Mouse (Mus musculus) embryonic facial prominence, embryonic 10.5 days (tissue): ENCODE data around the gene Trim30b. TPM values are rescaled to one million over a fixed set of nuclear protein-coding genes. Genes with fewer than 3 reads are reported as not detected.
"Not testable (repeated sequence)": the region's sequence is repeated elsewhere in the genome, so short reads cannot be mapped to it uniquely, and the experiment has no call there.

Source experiments
- DNase-seq: peaks from one replicate; pipeline ENCODE4 v3.0.0-alpha.2; 2017; ENCODE audit warnings: low spot score
- H3K27ac ChIP-seq: fragments of 300-500 bp; sonication (generic); replicated peaks from 2 replicates; pipeline ENCODE4 v1.5.1; 2016; ENCODE audit warnings: mild to moderate bottlenecking
- H3K27me3 ChIP-seq: fragments of 300-500 bp; sonication (generic); replicated peaks from 2 replicates; pipeline ENCODE4 v1.6.1; 2016; ENCODE audit warnings: low read depth, mild to moderate bottlenecking; ENCODE audit not compliant: poor library complexity, severe bottlenecking
- H3K36me3 ChIP-seq: fragments of 300-500 bp; sonication (generic); replicated peaks from 2 replicates; pipeline ENCODE4 v1.6.1; 2016; ENCODE audit warnings: mild to moderate bottlenecking, moderate library complexity
- H3K4me1 ChIP-seq: fragments of 300-500 bp; sonication (generic); 2 replicates; pipeline ENCODE4 v1.6.1; 2016
- H3K4me3 ChIP-seq: fragments of 300-500 bp; sonication (generic); 2 replicates; pipeline ENCODE4 v1.5.1; 2016; ENCODE audit warnings: mild to moderate bottlenecking, moderate library complexity
- H3K9me3 ChIP-seq: fragments of 300-500 bp; sonication (generic); 2 replicates; pipeline ENCODE4 v1.6.1; 2016; ENCODE audit warnings: mild to moderate bottlenecking
- WGBS: fragments of 180-500 bp; shearing (Covaris S2); methylation state at CpG from one replicate; pipeline ENCODE4 v1.1.7; 2016; 5-methylcytosine and 5-hydroxymethylcytosine counted together
- polyA plus RNA-seq: library from polyadenylated mRNA; unstranded; fragments of >200 nt; fragmentation: Nextera tagmentation; extraction: Ambion mirVana; gene quantifications from 2 replicates; pipeline ENCODE4 v1.2.1, GENCODE M21; 2016

Gene Trim30b
- not detected in 2 replicates for polyA plus RNA-seq

DNA sequence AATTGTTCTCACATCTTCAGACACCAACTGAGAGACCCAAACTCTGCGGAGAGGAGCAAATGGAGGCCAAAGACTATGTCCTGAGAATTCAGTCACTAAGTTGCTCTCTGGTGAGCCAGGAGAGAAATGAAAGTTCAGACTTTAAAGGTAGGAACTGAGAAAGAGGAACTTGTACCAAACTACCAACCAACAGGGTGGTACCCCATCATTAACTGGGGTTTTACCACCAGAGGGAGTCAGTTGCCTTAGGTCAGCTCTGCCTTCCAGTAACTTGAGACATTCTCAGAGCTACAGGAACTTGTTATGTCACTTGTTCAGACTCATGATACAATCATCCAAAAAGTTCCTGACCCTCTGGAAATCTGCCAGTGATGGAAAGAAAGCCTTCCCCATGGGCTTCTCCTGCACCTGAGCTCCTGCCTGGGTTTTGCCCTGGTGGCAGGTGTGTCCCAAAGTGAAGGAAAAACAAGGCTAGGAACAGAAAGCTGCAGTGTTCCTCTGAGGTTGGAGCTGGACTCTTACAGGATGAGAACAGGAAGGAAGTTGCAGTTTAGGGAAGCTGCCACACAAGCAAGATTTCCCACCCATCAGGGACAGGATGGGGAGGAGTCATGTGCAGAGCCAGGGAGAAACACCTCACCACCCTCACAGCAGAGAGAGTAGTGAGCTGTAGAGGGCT is at the start of gene Trim30b:
Gene Trim30b, minus strand, starts transcription at position 149 of the 679 bp plus-strand sequence.
- Histone ChIP-seq H3K27ac (no peak within 1 kb of the TSS), H3K27me3 (no peaks in the 10 kb centered on the region), H3K36me3 (no peaks in the 10 kb centered on the region), H3K4me3 (no peak within 1 kb of the TSS), H3K9me3 (no peaks in the 10 kb centered on the region), H3K4me1 (no peaks in the 10 kb centered on the region)
- no peak for DNase-seq
- WGBS = 71% methylated on average over 1 of the region's 1 CpGs

- no peaks in the 10 kb centered on the region for H3K27me3 ChIP-seq
- H3K9me3 ChIP-seq = no peaks in the 10 kb centered on the region
- no peaks in the 10 kb centered on the region for H3K36me3 ChIP-seq
- H3K4me3 ChIP-seq = no peak overlapping the region
- WGBS = 93% methylated on average over 3 of the region's 3 CpGs
- no peaks in the 10 kb centered on the region for H3K4me1 ChIP-seq
- no peak for DNase-seq
- no peak overlapping the region for H3K27ac ChIP-seq
These were observed 34.8 kb upstream of the Trim30b start for GRCm38 (mm10) chr7:104404460-104404950.

DNA sequence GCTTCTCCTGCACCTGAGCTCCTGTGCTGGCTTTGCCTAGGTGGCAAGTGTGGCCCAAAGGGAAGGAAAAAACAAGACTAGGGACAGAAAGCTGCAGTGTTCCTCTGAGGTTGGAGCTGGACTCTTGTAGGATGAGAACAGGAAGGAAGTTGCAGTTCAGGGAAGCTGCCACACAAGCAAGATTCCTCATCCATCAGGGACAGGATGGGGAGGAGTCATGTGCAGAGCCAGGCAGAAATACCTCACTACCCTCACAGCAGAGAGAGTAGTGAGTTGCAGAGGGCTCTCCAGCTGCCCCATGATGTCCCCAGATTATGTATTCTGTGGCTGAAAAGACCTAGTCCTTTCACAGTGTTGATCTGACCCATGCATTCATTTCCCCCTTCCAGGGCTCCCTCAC is 31.5 kb upstream of the Trim30b start:
- Histone ChIP-seq H3K4me1 (no peaks in the 10 kb centered on the region), H3K4me3 (no peak overlapping the region), H3K9me3 (no peaks in the 10 kb centered on the region), H3K36me3 (no peaks in the 10 kb centered on the region), H3K27me3 (no peaks in the 10 kb centered on the region), H3K27ac (no peak overlapping the region)
- DNase-seq = no peak

DNA sequence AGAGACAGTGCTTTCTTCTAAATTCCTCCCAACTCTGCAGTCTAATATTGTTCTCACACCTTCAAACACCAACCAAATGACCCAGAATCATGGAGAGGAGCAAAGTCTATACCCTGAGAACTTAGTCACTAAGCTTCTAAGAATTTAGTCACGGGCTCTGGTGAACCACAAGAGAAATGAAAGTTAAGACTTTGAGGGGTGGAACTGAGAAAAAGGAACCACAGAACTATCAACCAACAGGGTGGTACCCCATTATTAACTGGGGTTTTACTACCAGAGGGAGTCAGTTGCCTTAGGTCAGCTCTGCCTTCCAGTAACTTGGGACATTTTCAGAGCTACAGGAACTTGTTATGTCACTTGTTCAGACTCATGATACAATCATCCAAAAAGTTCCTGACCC is 31.0 kb upstream of the Trim30b start, which contains the start of gene Trim30c:
Gene Trim30c, minus strand, starts transcription at position 140 of the 400 bp plus-strand sequence.
- 76% methylated on average over 1 of the region's 1 CpGs for WGBS
- no peak within 1 kb of the TSS for H3K4me3 ChIP-seq
- no peaks in the 10 kb centered on the region for H3K27me3 ChIP-seq
- H3K4me1 ChIP-seq = no peaks in the 10 kb centered on the region
- H3K9me3 ChIP-seq = no peaks in the 10 kb centered on the region
- H3K27ac ChIP-seq = no peak within 1 kb of the TSS
- no peaks in the 10 kb centered on the region for H3K36me3 ChIP-seq
- no peak for DNase-seq

- H3K27me3 ChIP-seq = no peaks in the 10 kb centered on the region
- H3K4me1 ChIP-seq = no peaks in the 10 kb centered on the region
- WGBS = 66% methylated on average over 1 of the region's 1 CpGs
- no peaks in the 10 kb centered on the region for H3K36me3 ChIP-seq
- no peak overlapping the region for H3K4me3 ChIP-seq
- DNase-seq = no peak
- H3K9me3 ChIP-seq = no peaks in the 10 kb centered on the region
- no peak overlapping the region for H3K27ac ChIP-seq
These were observed 28.8 kb upstream of the Trim30b start for GRCm38 (mm10) chr7:104398492-104398891.

DNA sequence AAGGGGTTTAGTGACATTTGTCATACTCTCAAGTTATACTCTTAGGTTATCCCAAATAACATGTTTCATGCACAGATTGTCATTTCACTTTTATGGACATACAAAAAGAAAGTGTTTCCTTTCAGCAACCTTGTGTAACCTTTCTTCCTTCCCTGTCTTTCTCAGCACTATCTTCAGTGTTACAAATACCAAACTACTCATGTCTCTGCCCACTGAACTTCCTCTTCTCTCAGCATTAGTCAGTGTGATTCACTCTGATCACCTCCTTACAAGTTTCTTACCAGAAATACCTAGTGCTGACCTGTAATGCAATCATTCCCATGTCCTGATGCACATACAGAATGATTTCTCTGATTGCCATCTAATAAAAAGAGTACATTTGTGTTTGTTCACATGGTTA is 3.3 kb downstream of the Trim30b start:
- no peak overlapping the region for H3K4me3 ChIP-seq
- no peaks in the 10 kb centered on the region for H3K9me3 ChIP-seq
- DNase-seq = no peak
- H3K27me3 ChIP-seq = no peaks in the 10 kb centered on the region
- no peak overlapping the region for H3K27ac ChIP-seq
- no peaks in the 10 kb centered on the region for H3K36me3 ChIP-seq
- no peaks in the 10 kb centered on the region for H3K4me1 ChIP-seq

- H3K4me1 ChIP-seq = peaks cover 3% of the 10 kb centered on the region; the same call in 1 of the 2 replicates
- 73% methylated on average over 2 of the region's 2 CpGs for whole genome bisulfite sequencing
- DNase-seq = no peak
- H3K9me3 ChIP-seq = no peaks in the 10 kb centered on the region
- no peak overlapping the region for H3K27ac ChIP-seq
- peak overlapping the region; percentile 54; the same call in 1 of the 2 replicates for H3K4me3 ChIP-seq
- no peaks in the 10 kb centered on the region for H3K27me3 ChIP-seq
- no peaks in the 10 kb centered on the region for H3K36me3 ChIP-seq
These were observed 16.1 kb downstream of the Trim30b start for GRCm38 (mm10) chr7:104353600-104353967.

GRCm38 (mm10) chr7:104352717-104353599 is 16.7 kb downstream of the Trim30b start, which contains the start of gene Trim12c:
Trim12c (minus strand) TSS chr7:104353362.
- H3K36me3 ChIP-seq = no peaks in the 10 kb centered on the region
- H3K4me1 ChIP-seq = peaks cover 3% of the 10 kb centered on the region; the same call in 1 of the 2 replicates
- DNase-seq = peak; percentile 73
- WGBS = 7% methylated on average over 14 of the region's 14 CpGs
- H3K27me3 ChIP-seq = no peaks in the 10 kb centered on the region
- peak within 1 kb of the TSS; percentile 54 for H3K4me3 ChIP-seq
- H3K9me3 ChIP-seq = no peaks in the 10 kb centered on the region
- no peak within 1 kb of the TSS; the same call in 1 of the 2 replicates for H3K27ac ChIP-seq

DNA sequence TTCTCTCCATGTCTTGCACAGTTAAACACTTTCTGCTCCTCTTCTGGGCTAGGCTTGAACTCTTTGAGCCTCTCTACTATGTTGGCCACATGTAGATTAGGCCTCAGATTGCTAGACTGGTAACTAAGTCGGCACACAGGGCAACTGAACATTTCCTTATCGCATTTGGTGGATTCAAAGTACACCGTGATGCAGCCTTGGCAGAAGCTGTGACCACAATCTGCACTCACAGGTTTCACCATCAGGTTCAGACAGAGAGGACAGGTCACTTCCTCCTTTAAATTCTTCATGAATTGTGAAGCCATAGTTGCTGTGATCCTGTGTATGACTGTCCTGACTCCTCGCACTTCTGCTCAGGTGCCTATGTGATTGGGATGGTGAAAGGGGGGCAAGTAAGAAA is 21.6 kb downstream of the Trim30b start:
- not testable (repeated sequence) for H3K9me3 ChIP-seq
- 90% methylated on average over 4 of the region's 4 CpGs for WGBS

DNA sequence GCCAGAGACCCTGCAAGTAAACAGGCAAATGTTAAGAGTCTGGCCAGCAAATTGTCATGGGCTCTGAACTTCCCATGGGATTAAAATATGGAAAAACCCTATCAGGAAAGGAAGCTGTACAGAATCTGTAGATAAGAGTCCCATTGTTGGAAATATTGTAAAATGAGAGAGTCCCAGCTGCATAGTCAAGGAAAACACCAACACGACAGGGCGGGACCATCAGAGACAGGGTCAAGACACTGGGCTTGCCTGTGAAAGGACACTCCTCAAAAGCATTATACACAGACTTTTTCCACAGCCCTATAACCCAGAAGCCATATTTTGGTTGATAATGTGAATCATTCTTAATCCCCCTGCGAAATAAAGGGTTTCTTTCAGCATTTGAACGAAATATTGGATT is 28.9 kb downstream of the Trim30b start:
- WGBS = 95% methylated on average over 4 of the region's 4 CpGs
- not testable (repeated sequence) for H3K9me3 ChIP-seq, H3K4me3 ChIP-seq, H3K4me1 ChIP-seq, H3K36me3 ChIP-seq, H3K27ac ChIP-seq, H3K27me3 ChIP-seq, DNase-seq

More for the DNA sequence above, 21.6 kb downstream of the Trim30b start:
- not testable (repeated sequence) for H3K27me3 ChIP-seq, DNase-seq, H3K36me3 ChIP-seq, H3K27ac ChIP-seq, H3K4me3 ChIP-seq, H3K4me1 ChIP-seq

DNA sequence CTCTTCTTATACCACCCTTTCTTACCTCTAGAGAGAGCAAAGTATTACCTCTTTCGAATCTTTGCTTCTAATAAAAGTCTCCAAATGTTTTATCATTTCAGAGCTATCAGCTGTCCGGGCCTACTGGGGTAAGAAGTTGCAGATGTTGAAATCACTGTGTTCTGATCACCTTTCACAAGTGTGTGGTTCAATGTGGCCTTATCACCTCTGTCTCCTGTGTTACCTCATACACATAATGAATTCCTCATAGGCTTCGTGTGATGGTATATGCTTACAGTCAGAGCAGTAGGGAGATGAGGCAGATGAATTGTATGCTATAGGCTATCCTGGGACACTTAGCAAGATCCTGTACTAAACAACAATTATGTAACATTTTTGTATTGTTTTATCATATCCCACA is 34.1 kb downstream of the Trim30b start:
- H3K27me3 ChIP-seq, DNase-seq, H3K27ac ChIP-seq, H3K4me3 ChIP-seq, H3K4me1 ChIP-seq, H3K36me3 ChIP-seq, H3K9me3 ChIP-seq: not testable (repeated sequence)
- WGBS = 90% methylated on average over 3 of the region's 3 CpGs

DNA sequence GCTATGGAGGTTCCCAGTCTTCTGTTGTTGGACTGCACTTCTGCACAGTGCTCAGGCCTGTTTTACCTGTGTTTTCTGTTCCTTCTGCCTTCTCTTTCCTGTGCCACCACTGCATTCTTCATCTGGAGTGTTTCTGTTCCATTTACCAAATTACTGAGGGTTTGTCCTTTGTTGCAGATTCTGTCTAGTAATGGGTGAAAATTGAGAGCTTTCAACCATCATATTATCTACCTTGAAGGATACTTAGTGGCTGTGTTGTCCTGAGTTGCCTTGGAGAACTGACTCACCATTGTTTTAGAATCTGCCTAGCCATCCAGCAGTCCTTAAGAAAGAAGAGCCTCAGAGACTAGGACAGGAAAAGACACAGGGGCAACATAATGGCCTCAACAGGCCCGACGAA is 40.5 kb downstream of the Trim30b start, which contains the start of gene Trim34b:
Gene Trim34b, plus strand, starts transcription at position 301 of the 400 bp plus-strand sequence.
- whole genome bisulfite sequencing = 93% methylated on average over 2 of the region's 2 CpGs
- H3K27me3 ChIP-seq, DNase-seq, H3K36me3 ChIP-seq, H3K27ac ChIP-seq, H3K4me1 ChIP-seq, H3K9me3 ChIP-seq, H3K4me3 ChIP-seq: not testable (repeated sequence)
